Mouse (Mus musculus) hindbrain, embryonic 11.5 days (tissue): ENCODE measurements around the gene Hoxd11. TPM values are rescaled to one million over a fixed set of nuclear protein-coding genes. Genes with fewer than 3 reads are reported as not detected.

ENCODE experiments used
- ATAC-seq: fragments of 200-750 bp; cut with Nextera tagmentation; 2 replicates; pipeline ENCODE4 v1.8.0; 2017; ENCODE audit warnings: mild to moderate bottlenecking, moderate TSS enrichment, moderate library complexity; ENCODE audit not compliant: low FRiP score
- DNase-seq: peaks from one replicate; pipeline ENCODE4 v3.0.0-alpha.2; 2015; ENCODE audit warnings: low spot score
- H3K27ac ChIP-seq: fragments of 300-500 bp; sonication (generic); 2 replicates; pipeline ENCODE4 v1.5.1; 2014; ENCODE audit warnings: mild to moderate bottlenecking, low read depth, low read length
- H3K27me3 ChIP-seq: fragments of 300-500 bp; sonication (generic); 2 replicates; pipeline ENCODE4 v1.6.1; 2014; ENCODE audit warnings: mild to moderate bottlenecking, low read length, moderate library complexity, mixed read lengths; ENCODE audit not compliant: control insufficient read depth, insufficient read depth
- H3K36me3 ChIP-seq: fragments of 300-500 bp; sonication (generic); 2 replicates; pipeline ENCODE4 v1.6.1; 2014; ENCODE audit warnings: mild to moderate bottlenecking, low read length, moderate library complexity, mixed read lengths; ENCODE audit not compliant: control insufficient read depth, insufficient read depth
- H3K4me1 ChIP-seq: fragments of 300-500 bp; sonication (generic); replicated peaks from 2 replicates; pipeline ENCODE4 v1.6.1; 2014; ENCODE audit warnings: low read length, mixed read lengths; ENCODE audit not compliant: control insufficient read depth, insufficient read depth
- H3K4me2 ChIP-seq: fragments of 300-500 bp; sonication (generic); replicated peaks from 2 replicates; pipeline ENCODE4 v1.6.1; 2014; ENCODE audit warnings: mild to moderate bottlenecking, low read depth, low read length
- H3K4me3 ChIP-seq: fragments of 300-500 bp; sonication (generic); 2 replicates; pipeline ENCODE4 v1.5.1; 2014; ENCODE audit warnings: low read depth, low read length
- H3K9ac ChIP-seq: fragments of 300-500 bp; sonication (generic); 2 replicates; pipeline ENCODE4 v1.6.1; 2014; ENCODE audit warnings: low read depth, low read length
- H3K9me3 ChIP-seq: fragments of 300-500 bp; sonication (generic); 2 replicates; pipeline ENCODE4 v1.6.1; 2016; ENCODE audit warnings: low read length; ENCODE audit not compliant: control insufficient read depth
- WGBS: fragments of 180-500 bp; shearing (Covaris S2); extraction: QIAGEN DNeasy Blood & Tissue Kit; methylation state at CpG from one replicate; pipeline ENCODE4 v1.1.7; 2014; 5-methylcytosine and 5-hydroxymethylcytosine counted together
- polyA plus RNA-seq: library from polyadenylated mRNA; unstranded; fragments of >200 nt; fragmentation: Nextera tagmentation; extraction: Ambion mirVana; gene quantifications from 2 replicates; pipeline ENCODE4 v1.2.1, GENCODE M21; 2014

The Hoxd11 gene
- polyA plus RNA-seq, 1 experiment from 2014 or later: not detected

DNA sequence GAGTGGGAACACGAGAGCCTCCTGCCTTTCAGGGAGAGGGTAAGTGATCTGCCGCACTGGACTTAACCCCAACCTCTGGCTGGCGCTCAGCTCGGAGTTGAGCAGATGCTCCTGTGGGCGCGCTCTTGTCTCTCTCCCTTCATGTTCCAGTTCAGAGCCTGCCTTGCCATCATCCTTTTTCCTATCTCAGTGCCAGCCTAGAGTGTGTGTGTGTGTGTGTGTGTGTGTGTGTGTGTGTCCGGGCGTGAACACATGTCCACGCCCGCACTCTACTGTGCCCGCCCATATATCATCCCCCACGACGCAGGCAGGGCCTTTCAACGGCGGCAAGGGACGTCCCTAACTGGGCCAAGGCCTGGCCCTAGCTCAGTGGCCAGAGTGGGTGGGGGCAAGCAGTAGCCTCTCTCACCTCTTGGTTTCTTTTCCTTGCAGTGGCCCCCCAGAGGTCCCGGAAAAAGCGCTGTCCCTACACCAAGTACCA lies 4.2 kb downstream of the Hoxd11 start:
- H3K4me3 ChIP-seq: no peak overlapping the region
- ATAC-seq: no peak
- no peaks in the 10 kb centered on the region for H3K36me3 ChIP-seq
- peaks cover 91% of the 10 kb centered on the region for H3K27me3 ChIP-seq
- peaks cover 8% of the 10 kb centered on the region for H3K4me1 ChIP-seq
- no peak for DNase-seq
- no peaks in the 10 kb centered on the region for H3K9me3 ChIP-seq
- under 1% methylated on average over 18 of the region's 18 CpGs for WGBS
- H3K4me2 ChIP-seq: no peak overlapping the region
- H3K9ac ChIP-seq: no peak overlapping the region
- H3K27ac ChIP-seq: no peak overlapping the region

DNA sequence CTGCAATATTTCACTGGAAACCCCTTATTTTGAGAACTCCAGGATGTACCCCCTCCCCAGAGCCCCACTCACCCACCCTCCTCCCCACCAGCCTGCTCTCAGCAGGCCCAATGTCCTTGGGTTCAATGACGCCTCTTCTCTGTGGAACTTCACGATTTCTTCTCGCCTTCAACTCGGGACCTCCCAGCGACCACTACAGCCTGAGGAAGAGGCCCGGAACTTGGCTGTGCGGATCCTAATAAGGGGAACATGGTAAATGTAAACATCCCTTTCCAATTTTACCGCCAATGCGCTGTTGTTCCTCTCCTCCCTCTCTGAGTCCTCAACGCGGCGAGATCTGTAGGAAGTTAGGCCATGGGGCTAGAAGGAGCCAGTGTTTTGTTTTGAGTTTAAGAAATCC lies 4.7 kb downstream of the Hoxd11 start:
- ATAC-seq: no peak
- H3K27ac ChIP-seq: no peak overlapping the region
- no peak overlapping the region for H3K9ac ChIP-seq
- no peaks in the 10 kb centered on the region for H3K36me3 ChIP-seq
- no peak for DNase-seq
- H3K4me3 ChIP-seq: no peak overlapping the region
- H3K9me3 ChIP-seq: no peaks in the 10 kb centered on the region
- peaks cover 90% of the 10 kb centered on the region for H3K27me3 ChIP-seq
- no peak overlapping the region for H3K4me2 ChIP-seq
- 2% methylated on average over 12 of the region's 12 CpGs for WGBS
- peaks cover 8% of the 10 kb centered on the region for H3K4me1 ChIP-seq

DNA sequence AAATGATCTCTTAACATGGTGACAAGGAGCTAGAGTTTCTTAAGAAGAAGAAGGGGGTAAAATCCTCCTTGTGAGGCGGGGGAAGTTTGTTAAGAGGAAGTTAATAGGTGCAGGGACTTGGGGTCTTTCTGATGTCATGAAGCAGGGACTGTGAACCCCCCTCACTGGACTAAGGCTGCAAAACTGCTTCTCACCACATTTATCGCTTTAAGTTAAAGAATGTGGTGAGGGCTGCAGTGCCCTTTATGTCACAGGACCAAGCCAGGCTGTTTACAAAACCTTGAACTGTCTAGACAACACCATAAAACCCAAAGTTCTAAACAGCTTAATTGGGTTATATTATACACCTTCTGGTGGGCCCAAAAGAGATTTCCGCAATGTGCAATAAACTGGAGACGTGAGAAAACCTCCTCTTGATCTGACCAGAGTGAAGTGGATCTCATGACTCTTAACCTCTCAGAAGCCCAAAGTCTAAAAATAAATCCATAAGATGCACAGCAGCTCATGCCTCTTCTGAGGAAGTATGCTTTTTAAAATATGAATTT lies 5.8 kb downstream of the Hoxd11 start:
- H3K4me1 ChIP-seq: peaks cover 8% of the 10 kb centered on the region
- no peaks in the 10 kb centered on the region for H3K36me3 ChIP-seq
- H3K4me3 ChIP-seq: no peak overlapping the region
- H3K9me3 ChIP-seq: no peaks in the 10 kb centered on the region
- peaks cover 92% of the 10 kb centered on the region for H3K27me3 ChIP-seq
- no peak overlapping the region for H3K4me2 ChIP-seq
- no peak overlapping the region for H3K27ac ChIP-seq
- ATAC-seq (no peak), DNase-seq (no peak)
- 12% methylated on average over 4 of the region's 4 CpGs for WGBS
- no peak overlapping the region for H3K9ac ChIP-seq

DNA sequence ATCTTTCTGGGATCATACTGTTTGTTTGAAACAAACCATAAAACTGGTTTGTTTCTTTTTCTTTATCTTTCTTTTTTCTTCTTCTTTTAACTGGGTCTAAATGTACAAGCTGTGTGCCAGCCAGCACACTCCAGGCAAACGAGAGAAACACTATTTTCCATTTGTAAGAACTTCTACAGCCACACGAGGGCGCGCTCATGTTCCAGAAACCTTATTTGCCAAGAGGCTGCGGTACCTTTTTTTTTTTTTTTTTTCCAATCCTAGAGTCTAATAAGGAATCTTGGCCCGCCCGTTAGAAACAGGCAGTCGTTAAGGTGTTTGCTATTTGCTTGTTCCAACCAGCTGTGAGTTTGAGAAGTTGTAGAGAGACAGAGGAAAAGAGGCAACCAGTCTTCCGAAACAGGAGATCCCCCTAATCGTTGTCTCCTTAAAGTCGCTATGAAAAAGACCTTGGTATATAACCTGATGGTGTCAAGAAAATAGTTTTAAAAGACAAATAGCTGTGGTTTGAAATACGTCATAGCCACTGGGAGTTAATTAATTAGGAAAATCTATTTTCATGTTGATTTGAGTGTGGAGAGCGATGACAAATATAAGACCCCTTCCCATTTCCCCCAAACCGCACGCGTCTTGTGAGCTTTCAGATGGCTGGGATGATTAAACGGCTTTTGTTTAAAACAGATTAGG lies 7.1 kb downstream of the Hoxd11 start:
- H3K27ac ChIP-seq: no peak overlapping the region
- DNase-seq (peak; percentile 86), ATAC-seq (no peak)
- no peaks in the 10 kb centered on the region for H3K9me3 ChIP-seq
- peaks cover 86% of the 10 kb centered on the region for H3K27me3 ChIP-seq
- no peak overlapping the region for H3K4me3 ChIP-seq
- H3K36me3 ChIP-seq: no peaks in the 10 kb centered on the region
- H3K4me1 ChIP-seq: peaks cover 8% of the 10 kb centered on the region
- H3K9ac ChIP-seq: no peak overlapping the region
- no peak overlapping the region for H3K4me2 ChIP-seq
- 4% methylated on average over 17 of the region's 17 CpGs for WGBS

DNA sequence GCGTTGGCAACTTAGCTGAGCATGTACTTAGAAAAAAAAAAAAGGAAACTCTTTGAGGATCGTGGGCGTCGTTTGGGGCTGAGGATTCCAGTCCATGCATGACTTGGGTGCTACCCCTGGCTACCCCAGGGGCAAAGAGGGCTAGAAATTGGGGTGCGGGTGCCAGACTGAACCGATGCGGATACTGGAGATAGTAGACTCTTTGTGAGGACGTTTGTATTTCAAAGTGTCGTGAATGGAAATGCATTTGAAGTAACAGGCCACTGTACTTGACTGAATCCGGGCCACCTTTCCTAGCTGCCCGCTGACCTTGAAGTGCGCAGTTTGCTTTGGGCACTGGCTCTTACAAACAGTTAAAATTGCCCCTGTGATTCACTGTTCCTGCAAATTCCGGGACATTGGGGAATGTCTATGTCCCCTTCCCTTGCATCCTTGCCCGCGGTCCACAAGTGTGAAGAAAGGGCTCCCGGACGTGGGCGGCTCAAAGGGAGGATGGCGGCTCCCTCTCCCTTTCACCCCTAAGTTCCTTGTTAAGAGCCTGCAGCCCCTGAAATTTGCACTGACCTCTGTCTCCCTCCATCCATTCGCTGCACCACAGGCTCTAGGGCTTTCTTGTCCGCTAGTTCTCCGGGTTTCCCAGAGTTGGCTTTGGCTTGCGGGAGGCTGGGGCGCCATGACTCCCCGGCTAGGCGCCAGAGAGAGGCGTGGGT lies 7.8 kb downstream of the Hoxd11 start:
- no peak for ATAC-seq
- 1% methylated on average over 27 of the region's 27 CpGs for WGBS
- Histone ChIP-seq H3K27ac (no peak overlapping the region), H3K4me1 (peaks cover 11% of the 10 kb centered on the region), H3K9ac (no peak overlapping the region), H3K9me3 (no peaks in the 10 kb centered on the region), H3K36me3 (no peaks in the 10 kb centered on the region), H3K4me3 (no peak overlapping the region), H3K4me2 (no peak overlapping the region), H3K27me3 (peaks cover 86% of the 10 kb centered on the region)
- no peak for DNase-seq

DNA sequence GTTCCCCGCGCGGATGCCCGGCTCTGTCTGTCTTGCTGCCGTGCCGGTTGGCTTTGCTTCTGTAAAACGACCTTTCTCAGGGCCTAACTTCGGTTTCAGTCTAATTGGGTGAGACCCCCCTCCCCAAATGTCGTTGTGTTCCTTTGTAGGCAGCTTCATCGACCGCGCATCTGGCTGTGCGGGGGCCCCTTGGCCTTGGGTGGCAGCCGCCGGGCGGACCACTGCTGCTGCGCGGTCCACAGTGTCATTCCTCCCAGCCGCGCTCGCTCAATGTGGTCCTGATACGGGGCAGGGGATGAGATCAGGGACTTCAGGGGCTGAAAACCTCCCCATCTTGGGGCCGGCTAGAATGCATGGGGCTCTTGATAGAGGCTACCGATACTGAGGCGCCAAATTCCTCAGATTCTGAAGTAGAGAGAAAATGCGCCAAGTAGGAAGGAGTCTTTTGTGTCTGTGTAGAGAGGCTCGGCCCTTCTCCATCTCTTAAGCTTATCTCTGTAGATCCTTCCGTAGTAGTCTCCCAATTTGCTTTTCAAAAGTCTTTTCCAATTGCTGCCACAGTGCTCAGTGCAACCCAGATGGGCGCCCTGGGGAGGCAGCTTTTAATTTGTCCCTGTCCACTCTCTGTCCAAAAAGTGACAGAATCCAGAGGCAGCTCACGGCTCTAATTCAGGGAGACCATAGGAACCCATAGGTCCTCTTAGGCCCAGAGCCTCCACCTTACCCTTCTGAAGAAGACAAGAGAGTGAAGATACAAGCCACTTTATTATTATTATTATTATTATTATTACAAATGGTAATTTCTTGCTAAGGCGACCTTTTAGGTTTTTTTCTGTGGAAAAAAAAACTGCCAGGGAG lies 8.6 kb downstream of the Hoxd11 start:
- H3K4me3 ChIP-seq: no peak overlapping the region
- ATAC-seq: no peak
- no peaks in the 10 kb centered on the region for H3K36me3 ChIP-seq
- no peak for DNase-seq
- H3K27ac ChIP-seq: no peak overlapping the region
- under 1% methylated on average over 31 of the region's 31 CpGs for WGBS
- H3K9ac ChIP-seq: no peak overlapping the region
- no peak overlapping the region for H3K4me2 ChIP-seq
- H3K27me3 ChIP-seq: peaks cover 86% of the 10 kb centered on the region
- H3K4me1 ChIP-seq: peaks cover 6% of the 10 kb centered on the region
- no peaks in the 10 kb centered on the region for H3K9me3 ChIP-seq

DNA sequence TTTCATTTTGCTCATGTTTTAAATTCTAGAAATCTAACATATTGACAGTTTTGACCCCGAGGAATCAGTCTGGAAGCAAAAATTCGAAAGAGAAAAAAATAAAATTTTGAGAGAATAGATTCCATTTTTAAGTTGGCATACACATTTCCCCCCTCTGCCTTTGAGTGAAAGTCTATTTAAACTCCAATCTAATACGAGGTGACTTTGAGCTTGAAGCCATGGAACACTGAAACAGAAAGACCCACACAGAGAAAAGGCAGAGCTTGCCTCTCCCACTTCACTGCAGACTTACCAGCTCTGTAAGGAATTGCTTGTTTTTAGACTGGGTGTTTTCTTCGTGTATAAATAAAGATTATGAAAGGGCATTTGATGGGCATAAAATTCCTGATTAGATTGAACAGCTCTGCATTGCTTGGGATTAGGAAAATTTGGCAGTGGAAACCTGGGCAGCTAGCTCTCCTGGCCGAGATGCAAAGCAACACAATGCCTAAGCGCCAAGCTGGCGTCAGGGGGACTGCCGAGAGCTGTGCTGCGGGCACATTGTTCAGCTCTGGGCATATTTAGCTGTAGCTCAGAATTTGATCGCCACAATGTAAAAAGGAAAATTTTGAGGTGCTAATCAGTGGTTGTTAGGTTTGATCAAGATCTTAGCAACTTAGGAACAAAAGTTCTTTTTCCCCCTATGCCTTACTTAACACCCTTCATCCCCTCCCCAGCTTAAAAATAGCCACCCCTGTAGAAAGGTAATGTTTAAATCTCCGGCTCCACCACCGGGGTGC lies 9.6 kb downstream of the Hoxd11 start:
- Histone ChIP-seq H3K36me3 (no peaks in the 10 kb centered on the region), H3K4me2 (no peak overlapping the region), H3K27ac (no peak overlapping the region), H3K9me3 (no peaks in the 10 kb centered on the region), H3K9ac (no peak overlapping the region), H3K27me3 (peaks cover 86% of the 10 kb centered on the region), H3K4me1 (0 out of 2 replicates have a peak, but pooled peaks cover 4% of the 10 kb centered on the region), H3K4me3 (no peak overlapping the region)
- DNase-seq (no peak), ATAC-seq (no peak)
- WGBS: 3% methylated on average over 12 of the region's 12 CpGs
